Mouse (Mus musculus) frontal cortex, adult (tissue): ENCODE measurements around the gene Nudt3.

Experiments used
- ATAC-seq: cut with Nextera tagmentation; 2 replicates; pipeline ENCODE4 v1.9.2; 2017; ENCODE audit warnings: mild to moderate bottlenecking, moderate library complexity, mixed read lengths; ENCODE audit not compliant: low TSS enrichment

The Nudt3 gene

DNA sequence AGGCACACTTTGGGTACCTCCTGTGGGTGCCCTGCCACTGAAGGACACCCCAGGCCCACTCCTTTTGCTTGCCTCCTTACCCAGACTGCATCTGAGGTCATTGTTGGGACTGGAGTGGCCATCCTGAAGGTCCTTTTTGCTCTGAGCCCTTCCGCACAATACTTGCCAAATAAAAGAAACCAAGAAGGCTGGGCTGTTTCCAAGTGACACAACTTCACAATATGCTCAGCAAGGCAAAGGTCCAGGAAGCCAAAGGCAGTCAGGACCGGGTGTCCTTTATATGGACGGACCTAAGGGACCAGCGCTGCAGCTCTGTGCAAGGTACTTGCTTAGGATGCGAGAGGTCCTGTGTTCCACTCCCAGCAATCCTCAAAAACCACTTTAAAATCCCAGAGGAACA is 55.1 kb downstream of the Nudt3 start:
- ATAC-seq = no peak

DNA sequence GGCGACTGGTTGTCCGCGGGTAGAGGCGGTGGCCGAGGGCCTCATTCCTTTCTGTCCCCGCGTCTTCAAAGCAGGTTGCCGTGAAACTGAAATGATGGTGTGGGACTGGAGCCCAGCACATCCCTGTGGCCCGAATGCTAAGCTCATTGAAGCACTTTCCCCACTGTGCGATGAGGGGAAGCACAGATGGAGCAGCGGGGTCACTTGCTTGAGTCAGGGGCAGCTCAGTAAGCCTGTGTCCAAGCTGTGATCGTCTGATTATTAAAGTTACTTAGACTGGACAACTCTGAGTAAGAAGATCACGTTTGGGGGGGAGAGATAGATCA is 57.4 kb downstream of the Nudt3 start:
- ATAC-seq = no peak

DNA sequence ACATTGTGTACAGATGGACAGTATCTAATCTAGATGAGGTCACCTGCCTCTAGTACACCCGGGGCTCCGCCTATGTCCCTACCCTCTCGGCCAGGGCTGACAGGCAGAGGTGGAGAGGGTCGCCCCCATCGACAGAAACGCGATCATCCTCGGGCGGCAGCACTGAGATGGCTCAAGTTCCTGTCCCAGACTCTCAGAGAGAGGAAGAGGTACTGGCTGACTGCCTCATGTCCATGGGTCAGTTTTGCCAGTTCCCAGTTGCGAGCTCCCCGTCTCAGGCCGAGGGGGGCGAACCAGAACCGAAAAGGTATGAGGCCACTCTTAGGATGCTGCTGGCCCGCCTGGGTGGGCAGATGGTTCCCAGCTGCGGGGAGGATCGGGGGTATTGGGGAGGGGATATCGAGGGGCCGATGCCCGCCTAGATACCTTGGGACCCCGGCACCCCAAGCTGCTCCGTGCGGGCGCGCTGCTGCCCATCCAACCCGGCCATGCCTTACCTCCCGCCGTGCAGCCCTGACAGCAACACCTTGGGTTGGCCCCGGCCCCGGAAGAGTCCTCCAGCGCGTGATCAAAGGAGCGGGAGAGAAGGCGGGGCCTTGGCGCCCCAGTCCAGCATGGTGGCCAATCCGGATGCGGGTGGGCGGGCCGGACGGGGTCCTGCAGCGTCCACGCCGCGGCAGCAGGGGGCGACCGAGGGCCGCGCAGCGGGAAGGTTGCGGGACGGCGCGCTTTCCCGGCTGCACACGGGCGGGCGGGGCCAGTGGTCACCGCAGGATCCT is 57.9 kb downstream of the Nudt3 start, which contains the start of gene AI413582:
TSS of gene AI413582 (minus strand) at position 594 of the 779 bp plus-strand sequence.
- ATAC-seq = peak; percentile 68

DNA sequence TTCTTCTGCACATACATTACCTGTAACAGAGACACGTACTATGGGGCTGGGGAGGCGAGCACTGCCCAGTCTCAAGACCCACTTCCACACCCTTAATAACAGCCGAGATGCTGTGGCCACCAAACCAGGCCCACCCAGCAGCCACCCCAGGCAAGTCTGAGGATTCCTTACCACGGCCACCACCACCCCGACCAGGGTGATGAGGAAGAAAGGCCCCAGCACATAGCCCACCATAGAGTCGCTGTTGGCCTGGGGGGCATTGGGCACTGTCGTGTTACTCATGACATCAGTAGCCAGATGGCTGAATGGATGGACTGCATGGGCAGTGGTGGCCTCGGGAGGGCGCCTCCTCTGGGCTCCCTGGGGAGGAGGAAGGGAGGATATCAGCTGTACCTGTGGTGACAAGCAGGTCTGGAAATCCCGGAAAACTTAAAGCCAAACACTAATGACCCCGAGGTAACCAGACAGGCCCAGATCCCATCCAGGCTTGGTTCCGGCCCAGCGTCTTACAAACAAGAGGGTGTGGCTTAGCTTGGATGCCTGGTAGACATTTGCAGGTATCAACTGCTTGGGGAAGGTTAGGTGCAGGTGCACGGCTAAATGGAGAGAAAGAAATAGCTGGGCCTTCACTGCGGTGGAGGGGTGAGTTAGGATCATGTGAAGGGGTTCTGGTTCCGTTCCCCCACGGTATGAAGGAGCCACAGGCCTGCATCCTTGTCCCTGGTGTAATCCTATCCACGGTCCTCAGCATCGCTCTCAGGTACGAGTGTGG is 58.7 kb downstream of the Nudt3 start:
- ATAC-seq = no peak

DNA sequence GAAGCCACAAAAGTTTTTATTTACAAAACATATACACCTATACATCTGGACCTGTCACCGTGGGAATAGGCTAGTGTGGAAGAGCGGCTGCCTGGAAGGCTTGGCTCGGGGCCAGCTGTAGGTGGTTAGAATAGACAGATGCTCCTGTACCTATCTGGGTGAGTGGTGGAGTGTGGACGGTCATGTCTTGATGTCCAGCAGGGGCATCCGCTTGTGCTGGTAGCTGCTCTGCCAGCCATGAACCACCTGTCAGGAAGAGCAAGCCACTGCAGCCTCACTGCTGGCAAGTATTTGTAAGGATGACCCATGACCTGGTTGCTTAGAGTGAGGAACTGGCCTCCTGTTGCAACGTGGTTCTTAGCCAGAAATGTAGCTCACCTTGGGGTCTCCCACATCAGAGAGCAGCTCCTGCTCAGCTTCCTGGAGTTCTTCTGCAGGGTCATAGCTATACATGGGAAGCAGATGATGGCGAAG is 59.5 kb downstream of the Nudt3 start:
- ATAC-seq = no peak

DNA sequence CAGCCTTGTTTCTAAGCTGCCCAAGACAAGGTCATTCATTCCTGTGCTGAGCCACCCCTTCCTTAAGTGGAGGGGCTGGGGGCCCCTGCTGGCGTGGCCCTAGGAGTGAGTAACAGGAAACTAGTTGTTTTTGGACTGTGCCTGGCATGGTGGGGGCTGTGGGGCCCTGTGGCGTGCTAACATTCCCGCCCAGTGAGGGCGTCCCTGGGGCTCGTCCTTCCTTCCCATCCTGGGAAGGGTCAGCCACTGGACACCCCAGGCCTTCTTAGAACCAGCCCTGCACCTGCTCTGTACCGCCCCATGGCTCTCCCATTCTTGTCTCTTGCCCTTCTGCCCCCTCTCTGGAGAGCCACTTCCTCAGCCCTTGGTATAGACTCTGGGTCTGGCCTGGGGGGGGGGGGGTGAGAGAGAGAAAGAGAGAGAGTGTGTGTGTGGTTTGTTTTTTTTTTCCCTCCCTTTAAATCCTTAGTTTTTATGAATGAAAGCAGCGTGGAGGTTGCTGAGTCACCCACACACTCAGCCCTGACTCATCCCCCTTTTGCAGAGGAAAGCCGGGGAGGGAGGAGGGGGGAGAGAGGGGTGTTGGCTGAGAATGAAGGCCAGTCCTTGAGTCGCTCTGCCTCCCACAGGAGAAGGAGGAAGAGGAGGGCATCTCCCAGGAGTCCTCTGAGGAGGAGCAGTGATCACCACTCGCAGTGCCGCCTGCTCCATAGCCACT is 61.3 kb downstream of the Nudt3 start:
- ATAC-seq = peak; percentile 48

DNA sequence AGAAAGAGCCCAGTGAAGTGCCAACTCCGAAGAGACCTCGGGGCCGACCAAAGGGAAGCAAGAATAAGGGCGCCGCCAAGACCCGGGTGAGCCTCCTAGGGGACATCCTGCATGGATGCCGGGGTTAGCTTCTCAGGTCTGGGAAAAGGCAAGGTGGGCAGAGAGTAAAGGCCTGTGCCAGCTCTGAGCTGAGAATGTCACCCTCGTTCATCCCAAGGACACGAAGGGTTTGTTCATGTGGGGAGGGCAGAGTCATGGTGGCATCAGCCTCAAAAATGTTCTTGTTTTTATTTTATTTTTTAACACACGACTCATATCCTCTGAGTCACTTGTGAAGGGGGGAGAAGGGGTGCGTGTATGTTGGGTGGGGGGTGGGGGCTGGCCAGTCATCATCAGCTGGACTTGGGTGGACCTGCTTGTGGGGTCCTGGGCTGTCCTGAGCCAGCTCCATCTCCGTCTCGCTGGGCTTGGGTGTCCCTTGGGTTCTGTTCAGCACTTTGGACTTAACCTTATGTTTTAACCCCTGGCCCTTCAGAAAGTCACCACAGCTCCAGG is 62.3 kb downstream of the Nudt3 start:
- ATAC-seq = no peak

DNA sequence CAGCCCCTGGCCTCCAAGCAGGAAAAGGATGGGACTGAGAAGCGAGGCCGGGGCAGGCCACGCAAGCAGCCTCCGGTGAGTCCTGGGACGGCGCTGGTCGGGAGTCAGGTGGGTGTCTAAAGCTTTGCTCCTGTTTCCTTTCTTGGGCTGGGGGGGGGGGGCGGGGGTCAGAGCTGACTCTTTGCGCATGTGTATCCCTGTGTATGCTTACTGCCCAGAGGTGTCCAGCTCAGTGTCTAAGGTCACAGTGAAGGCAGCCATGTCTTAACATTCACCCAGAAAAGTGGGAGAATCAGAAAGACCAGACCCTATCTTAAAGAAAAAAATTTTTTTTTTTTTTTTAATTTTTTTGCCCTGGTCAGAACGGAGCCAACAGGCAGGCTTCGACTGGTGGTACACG is 63.7 kb downstream of the Nudt3 start:
- no peak for ATAC-seq

DNA sequence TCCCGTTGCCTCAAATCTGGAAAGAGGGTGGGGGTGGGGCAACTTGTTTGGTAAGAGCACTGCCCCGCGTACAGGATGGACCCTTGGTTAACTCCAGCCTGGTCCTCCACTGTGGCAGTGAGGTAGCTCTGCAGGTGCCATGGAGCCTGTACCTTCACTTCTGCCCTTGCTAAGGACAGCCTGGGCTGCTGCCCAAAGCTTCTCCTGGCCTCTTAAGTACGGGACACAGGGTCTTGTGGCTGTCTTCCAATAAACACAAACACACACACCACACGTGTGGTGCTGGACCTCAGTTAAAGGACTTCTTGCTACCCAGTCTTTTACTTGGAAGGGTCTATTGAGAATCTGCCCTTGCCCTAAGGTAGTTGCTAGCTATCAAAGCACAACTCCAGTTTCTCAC is 64.5 kb downstream of the Nudt3 start:
- no peak for ATAC-seq

DNA sequence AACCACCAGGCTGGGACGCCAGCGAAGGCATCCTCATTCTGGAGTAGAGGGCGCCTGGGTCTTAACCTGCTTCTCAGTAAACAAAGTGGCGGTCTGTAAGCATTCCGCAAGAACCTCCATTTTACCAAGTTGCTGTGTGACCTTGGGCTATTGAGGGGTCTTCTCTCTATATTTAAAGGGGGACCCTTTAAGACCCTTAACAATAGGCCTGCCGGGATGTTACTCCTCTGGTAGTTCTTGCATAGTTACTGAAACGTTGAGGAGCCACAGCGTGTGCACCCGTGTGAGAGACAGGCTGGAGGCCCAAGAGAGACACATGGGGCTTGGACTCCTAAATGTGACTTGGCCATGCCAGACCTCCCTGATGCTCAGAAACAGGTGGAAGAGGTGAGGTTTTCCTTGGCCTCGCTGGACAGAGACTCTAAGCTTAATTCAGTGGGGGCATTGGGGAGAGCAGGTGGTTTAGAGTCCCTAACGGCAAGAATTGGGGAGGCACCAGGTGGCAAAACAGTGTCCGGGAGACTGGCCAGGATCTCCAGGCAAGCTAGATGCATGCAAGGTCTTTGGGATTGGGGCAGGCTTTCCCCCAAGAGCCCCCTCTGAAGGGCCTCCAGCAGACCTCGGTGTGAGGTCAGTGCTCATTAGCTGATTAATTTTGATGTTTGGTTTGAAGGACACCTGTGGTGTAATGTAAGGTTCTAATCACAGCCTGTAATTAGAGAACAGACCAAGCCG is 65.2 kb downstream of the Nudt3 start:
- ATAC-seq = no peak

DNA sequence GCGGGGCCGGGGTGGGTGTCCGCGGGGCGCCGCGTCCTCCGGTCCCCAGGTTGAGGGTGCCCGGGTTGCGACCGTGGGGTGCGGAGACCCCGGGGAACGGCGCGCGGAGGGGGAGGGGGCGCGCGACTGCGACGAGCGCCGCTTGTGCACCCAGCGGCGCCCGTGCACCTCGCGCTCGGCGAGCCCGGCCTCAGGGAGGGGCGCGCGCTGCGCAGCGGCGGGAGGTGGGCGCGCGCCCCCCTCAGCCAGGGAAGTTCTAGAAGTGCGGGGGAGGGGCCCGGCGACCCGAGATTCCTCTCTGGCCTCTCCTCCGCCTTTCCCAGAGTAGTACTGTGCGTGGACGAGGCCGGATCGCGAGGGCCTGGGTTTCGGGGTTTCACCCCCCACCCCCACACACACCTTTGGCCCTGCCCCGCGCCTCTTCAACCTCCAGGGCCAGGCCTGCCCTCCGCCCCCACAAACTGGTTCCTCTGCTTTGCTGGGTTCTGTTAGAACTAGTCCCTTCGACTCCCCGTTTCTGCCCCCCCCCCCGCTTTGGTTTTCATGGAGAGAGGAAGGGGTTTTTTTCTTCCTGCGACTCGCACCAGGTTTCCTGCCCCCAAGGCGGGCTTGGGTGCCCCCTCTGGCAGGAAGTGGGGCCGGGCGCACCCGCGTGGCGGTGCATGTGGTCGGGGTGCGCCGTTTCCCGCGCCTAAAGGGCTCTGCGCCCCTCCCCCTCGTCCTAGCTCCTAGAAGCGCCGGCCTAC is 65.9 kb downstream of the Nudt3 start:
- peak; percentile 11; the same call in 1 of the 2 replicates for ATAC-seq

DNA sequence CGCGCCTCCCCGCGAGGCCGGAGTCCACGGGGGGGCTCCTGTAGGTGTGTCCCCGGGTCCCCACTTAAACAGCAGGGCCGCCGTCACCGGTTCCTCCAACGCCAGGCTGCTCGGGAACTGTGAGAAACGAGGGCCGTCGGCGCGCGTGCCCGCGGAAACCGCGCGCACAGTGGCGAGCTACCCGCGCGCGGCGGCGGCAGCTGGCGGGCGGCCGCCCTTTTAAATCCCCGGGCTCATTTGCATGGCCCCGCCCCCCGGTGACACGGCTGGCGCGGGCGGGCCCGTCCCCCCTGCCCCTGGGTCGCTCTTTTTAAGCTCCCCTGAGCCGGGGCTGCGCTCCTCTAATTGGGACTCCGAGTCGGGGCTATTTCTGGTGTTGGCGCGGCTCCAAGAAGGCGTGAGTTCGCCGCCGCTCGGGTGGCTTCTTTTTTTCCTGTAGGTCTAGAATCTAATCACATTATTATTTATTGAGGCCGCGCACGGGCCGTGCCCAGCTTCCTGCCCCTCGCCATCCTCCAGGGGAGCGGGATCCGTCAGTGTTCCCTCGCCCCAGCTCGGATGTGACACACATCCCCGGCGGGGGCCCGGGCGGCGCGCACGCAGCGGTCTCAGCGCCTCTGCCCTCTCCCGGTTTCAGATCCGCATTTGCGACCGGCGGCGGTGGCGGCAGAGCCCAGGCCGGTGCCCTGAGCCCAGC is 66.8 kb downstream of the Nudt3 start, which contains the start of gene Hmga1:
TSS of gene Hmga1 (plus strand) at position 183 of the 697 bp plus-strand sequence.
- ATAC-seq = peak; percentile 51

DNA sequence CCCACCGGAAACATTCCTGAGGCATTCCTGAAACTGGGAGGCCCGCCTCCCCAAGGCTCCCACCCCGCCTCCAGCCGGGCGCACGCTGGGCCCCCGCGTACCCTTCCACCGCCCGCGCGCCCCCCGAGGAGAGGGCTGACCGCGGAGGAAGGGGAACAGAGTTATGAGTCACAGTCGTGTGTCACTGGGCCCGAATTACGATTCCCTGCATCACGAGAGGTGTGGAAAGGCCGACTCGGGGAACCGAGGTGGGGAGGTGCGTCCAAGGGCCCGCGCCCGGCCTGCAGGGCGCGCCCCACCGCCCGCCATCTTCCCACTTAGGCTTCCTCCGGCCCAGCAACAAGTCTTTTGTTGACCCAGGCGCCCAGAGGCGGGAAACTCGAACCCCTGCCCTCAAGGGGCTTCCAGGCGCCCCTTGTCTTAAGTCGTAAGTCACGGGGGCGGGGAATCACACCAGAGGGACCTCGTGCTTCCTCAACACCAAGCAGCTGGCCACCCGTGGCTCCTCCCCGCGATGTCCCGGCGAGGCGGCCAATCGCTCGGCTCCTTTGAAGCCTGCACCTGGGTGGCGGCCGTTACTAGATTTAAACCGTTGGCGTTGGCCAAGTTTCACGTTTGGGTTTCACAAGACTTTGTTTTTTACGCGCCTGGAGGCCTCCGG is 67.7 kb downstream of the Nudt3 start:
- no peak for ATAC-seq

DNA sequence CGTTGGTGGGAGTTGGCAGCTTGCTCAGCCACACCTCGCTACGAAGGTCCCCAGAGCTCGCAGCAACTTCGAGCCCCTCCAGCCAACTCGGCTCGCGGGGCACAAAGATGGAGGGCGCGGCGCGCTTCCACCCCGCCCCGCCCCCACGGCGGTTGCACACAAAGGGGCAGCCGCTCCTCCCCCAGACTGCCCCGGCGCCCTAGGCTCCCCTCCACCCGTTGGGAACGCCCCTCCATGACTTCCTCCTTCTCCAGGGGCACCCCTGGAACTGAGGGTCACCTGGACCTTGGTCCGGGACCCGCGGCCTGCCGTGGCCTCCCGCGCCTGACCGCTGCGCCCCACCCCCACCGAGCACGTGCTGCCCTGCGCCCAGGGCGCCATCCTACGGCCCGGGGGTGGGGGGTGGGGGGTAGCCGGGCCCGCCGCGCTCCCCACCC is 68.2 kb downstream of the Nudt3 start:
- ATAC-seq = no peak

DNA sequence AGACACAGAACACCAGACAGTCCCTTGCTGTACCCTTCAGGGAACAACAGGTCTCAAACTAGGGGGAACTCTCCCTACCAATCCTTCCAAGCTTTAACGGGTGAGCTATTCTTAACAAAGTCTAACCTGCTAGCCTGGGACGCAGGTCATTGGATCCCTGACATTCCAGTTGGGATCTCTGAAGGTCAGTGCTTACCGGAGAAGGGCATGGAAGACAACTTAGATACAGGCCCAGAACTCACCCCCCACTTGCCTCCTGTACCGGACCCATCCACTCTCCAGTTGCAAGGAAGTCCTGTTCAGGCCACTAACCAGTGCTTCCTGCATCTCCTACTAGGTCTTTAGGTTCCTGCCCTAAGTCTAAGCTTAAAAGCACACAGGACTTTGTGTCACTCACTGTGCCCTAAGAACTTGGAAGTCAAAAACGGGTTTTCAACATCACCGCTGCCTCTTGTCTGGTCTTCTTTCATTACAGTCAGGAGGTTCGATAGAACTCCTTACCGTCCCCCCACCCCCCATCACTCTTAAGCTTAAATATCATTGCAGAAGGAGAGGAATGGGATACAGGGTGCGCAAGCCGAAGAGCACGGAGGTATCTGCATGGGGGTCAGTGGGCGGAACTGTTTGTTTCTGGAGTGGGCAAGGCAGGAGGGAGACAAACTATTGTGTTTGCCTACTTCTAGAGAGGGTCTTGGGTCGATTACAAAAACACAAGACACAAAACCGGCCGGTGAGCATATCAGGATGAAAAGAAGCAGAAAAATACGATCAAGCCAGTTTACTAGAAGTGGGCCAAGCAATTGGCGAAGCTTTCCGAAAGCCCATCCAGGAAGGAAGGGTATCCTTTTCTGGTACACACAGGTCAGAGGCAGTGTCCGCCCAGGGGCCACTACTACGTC is 69.0 kb downstream of the Nudt3 start:
- no peak for ATAC-seq

DNA sequence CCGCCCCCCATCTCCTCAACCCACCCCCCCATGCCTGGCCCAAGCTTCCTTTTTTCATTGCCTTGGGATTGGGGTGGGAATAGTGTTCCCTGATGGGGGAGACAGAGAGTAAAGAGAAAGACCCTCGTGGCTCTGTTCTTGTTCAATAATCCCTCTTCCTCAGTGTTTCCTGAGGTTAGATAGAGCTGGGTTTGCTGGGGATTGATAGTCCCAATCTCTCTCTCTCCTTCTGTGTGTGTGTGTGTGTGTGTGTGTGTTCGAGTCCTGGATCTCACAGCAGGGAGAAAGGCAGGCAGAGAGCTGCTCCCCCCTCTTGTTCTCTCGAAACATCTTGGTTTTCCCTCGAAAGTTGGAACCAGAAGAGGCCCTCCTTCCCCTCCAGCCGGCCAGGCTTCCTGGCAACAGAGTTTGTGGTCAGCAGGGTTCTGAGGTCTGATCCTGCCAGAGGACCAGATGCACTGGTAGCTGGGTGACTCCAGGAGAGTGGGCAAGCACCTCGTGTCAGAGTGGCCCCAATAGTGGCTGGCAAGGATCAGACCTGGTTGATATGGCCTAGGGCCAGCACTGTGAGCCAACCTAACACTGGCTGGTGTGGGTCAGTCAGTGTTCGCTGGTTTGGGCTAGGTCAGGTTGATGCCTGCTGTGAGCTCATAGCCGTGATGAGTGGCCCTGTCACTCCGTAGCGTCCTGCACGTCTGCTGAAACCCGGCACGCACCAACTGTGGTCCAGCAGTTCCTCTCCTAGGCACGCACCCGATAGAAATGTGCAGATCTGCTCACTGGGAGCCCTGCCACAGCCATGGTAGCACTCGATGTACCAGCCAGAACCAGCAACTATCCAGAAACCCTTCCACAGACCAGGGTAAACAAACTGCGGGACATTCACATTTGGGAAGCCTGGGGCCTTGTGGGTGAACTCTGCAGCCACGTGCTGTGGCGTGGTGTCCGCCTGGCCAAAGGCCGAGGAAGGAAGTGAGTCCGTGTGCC is 70.8 kb downstream of the Nudt3 start:
- no peak for ATAC-seq

DNA sequence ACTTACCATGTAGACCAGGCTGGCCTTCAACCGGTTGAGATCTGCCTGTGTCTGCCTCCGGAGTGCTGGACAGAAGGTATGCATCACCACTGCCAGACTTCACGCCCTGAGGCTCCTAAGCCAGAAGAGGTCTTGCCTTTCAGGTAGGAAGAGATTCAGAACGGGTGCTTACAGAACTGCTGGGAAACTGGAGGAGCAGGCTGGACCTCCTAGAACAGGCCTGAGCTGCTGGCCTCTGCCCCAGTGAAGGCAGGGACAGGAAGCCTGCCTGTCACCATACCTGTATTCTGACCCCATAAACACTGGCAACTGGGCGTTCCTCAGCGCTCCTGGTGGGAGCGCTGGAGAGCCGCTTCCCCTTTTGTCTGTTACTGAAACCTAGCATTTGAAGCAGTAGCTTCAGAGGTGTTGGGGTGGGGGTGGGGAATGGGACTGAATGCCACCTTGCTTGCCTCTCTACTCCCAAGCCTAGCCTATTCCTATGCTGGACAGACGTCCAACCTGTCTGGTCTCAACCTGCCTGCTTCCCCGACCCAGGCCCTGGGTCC is 71.8 kb downstream of the Nudt3 start:
- no peak for ATAC-seq
